Mouse (Mus musculus): ENCODE measurements around the gene Gm11937. TPM values are rescaled to one million over a fixed set of nuclear protein-coding genes. Genes with fewer than 3 reads are reported as not detected.
"Not testable (repeated sequence)": the region's sequence is repeated elsewhere in the genome, so short reads cannot be mapped to it uniquely, and the experiment has no call there.

Gene Gm11937
- polyA plus RNA-seq, 1 experiment from 2014 or later = not detected

GRCm38 (mm10) chr11:99637086-99637485 is 27.1 kb upstream of the Gm11937 start:
- H3K4me3 ChIP-seq (ENCODE audit: low read depth, low read length) = no peak overlapping the region
- H3K36me3 ChIP-seq (ENCODE audit: control insufficient read depth, insufficient read depth, low read length) = no peaks in the 10 kb centered on the region
- WGBS = 67% methylated on average over 1 of the region's 1 CpGs
- no peaks in the 10 kb centered on the region for H3K9me3 ChIP-seq (ENCODE audit: control insufficient read depth, low read depth, low read length)
- no peak overlapping the region for H3K4me2 ChIP-seq (replicated peaks; ENCODE audit: low read depth, low read length)
- no peaks in the 10 kb centered on the region for H3K27me3 ChIP-seq (ENCODE audit: control insufficient read depth, insufficient read depth, low read length)
- H3K27ac ChIP-seq (ENCODE audit: low read length) = no peak overlapping the region
- ATAC-seq (ENCODE audit: insufficient number of reproducible peaks, insufficient read depth, low FRiP score, low read depth) = no peak
- H3K9ac ChIP-seq (replicated peaks; ENCODE audit: low read depth, low read length) = no peak overlapping the region
- H3K4me1 ChIP-seq (ENCODE audit: control insufficient read depth, insufficient read depth, low read length) = no peaks in the 10 kb centered on the region

DNA sequence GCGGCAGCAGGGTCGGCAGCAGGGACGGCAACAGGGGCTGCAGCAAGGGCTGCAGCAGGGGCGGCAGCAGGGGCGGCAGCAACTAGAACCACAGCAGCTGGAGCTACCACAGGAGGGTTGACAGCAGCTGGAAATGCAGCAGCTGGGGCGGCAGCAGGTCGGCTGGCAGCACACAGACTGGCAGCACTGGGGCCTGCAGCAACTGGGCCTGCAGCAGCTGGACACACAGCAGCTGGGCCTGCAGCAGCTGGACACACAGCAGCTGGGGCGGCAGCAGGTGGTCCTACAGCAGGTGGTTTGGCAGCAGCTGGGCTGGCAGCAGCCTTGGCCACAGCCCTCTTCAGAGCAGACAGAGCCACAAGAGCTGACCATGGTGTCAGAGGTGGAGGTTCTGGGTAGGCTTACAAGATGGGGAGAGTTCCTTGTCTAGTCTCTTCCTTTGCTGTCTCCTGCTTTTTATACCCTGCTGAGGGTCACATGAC is 24.7 kb upstream of the Gm11937 start, which contains the start of gene Krtap4-2:
Gene Krtap4-2 (minus strand): TSS at position 432 of the 482 bp plus-strand sequence.
- Histone ChIP-seq H3K27me3 (ENCODE audit: control insufficient read depth, insufficient read depth, low read length) (no peaks in the 10 kb centered on the region), H3K9ac (replicated peaks; ENCODE audit: low read depth, low read length) (no peak within 1 kb of the TSS), H3K36me3 (ENCODE audit: control insufficient read depth, insufficient read depth, low read length) (no peaks in the 10 kb centered on the region), H3K4me1 (ENCODE audit: control insufficient read depth, insufficient read depth, low read length) (no peaks in the 10 kb centered on the region), H3K4me2 (replicated peaks; ENCODE audit: low read depth, low read length) (no peak within 1 kb of the TSS), H3K9me3 (ENCODE audit: control insufficient read depth, low read depth, low read length) (no peaks in the 10 kb centered on the region), H3K27ac (ENCODE audit: low read length) (no peak within 1 kb of the TSS), H3K4me3 (ENCODE audit: low read depth, low read length) (no peak within 1 kb of the TSS)
- 30% methylated on average over 8 of the region's 8 CpGs for WGBS
- ATAC-seq (ENCODE audit: insufficient number of reproducible peaks, insufficient read depth, low FRiP score, low read depth) = no peak

DNA sequence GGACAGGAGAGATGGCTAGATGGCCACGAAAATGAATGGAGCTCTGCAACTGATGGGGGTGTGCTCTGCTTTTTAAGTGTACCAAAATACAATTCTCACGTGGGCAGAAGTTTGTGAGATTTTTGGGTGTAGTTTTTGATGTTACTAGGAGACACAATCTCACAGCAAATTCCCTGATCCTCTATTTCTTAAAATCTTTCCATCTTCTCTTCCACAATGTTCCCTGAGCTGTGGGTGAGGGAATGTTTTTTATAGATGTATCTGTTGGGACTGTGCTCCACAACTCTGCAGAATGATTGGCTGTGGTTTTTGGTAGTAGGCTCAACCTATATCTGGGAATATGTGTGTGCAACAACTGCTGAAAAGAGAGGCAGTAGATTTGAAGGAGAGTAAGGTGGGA is 23.3 kb upstream of the Gm11937 start:
- H3K4me3 ChIP-seq (ENCODE audit: low read depth, low read length) = no peak overlapping the region
- no peaks in the 10 kb centered on the region for H3K4me1 ChIP-seq (ENCODE audit: control insufficient read depth, insufficient read depth, low read length)
- no peaks in the 10 kb centered on the region for H3K9me3 ChIP-seq (ENCODE audit: control insufficient read depth, low read depth, low read length)
- 72% methylated on average over 2 of the region's 2 CpGs for WGBS
- no peak overlapping the region for H3K4me2 ChIP-seq (replicated peaks; ENCODE audit: low read depth, low read length)
- no peaks in the 10 kb centered on the region for H3K27me3 ChIP-seq (ENCODE audit: control insufficient read depth, insufficient read depth, low read length)
- H3K9ac ChIP-seq (replicated peaks; ENCODE audit: low read depth, low read length) = no peak overlapping the region
- no peaks in the 10 kb centered on the region for H3K36me3 ChIP-seq (ENCODE audit: control insufficient read depth, insufficient read depth, low read length)
- H3K27ac ChIP-seq (ENCODE audit: low read length) = no peak overlapping the region
- no peak for ATAC-seq (ENCODE audit: insufficient number of reproducible peaks, insufficient read depth, low FRiP score, low read depth)

GRCm38 (mm10) chr11:99630890-99631289 is 20.9 kb upstream of the Gm11937 start:
- Histone ChIP-seq H3K4me1 (ENCODE audit: control insufficient read depth, insufficient read depth, low read length) (no peaks in the 10 kb centered on the region), H3K9ac (replicated peaks; ENCODE audit: low read depth, low read length) (no peak overlapping the region), H3K4me2 (replicated peaks; ENCODE audit: low read depth, low read length) (no peak overlapping the region), H3K27me3 (ENCODE audit: control insufficient read depth, insufficient read depth, low read length) (no peaks in the 10 kb centered on the region), H3K27ac (ENCODE audit: low read length) (no peak overlapping the region), H3K4me3 (ENCODE audit: low read depth, low read length) (no peak overlapping the region), H3K36me3 (ENCODE audit: control insufficient read depth, insufficient read depth, low read length) (no peaks in the 10 kb centered on the region), H3K9me3 (ENCODE audit: control insufficient read depth, low read depth, low read length) (no peaks in the 10 kb centered on the region)
- ATAC-seq (ENCODE audit: insufficient number of reproducible peaks, insufficient read depth, low FRiP score, low read depth) = no peak
- WGBS = 62% methylated on average over 3 of the region's 3 CpGs

- H3K4me3 ChIP-seq (ENCODE audit: low read depth, low read length) = no peak within 1 kb of the TSS
- no peak for ATAC-seq (ENCODE audit: insufficient number of reproducible peaks, insufficient read depth, low FRiP score, low read depth)
- no peaks in the 10 kb centered on the region for H3K36me3 ChIP-seq (ENCODE audit: control insufficient read depth, insufficient read depth, low read length)
- H3K27ac ChIP-seq (ENCODE audit: low read length) = no peak within 1 kb of the TSS
- H3K4me2 ChIP-seq (replicated peaks; ENCODE audit: low read depth, low read length) = no peak within 1 kb of the TSS
- H3K27me3 ChIP-seq (ENCODE audit: control insufficient read depth, insufficient read depth, low read length) = no peaks in the 10 kb centered on the region
- no peaks in the 10 kb centered on the region for H3K9me3 ChIP-seq (ENCODE audit: control insufficient read depth, low read depth, low read length)
- 83% methylated on average over 4 of the region's 4 CpGs for WGBS
- no peak within 1 kb of the TSS for H3K9ac ChIP-seq (replicated peaks; ENCODE audit: low read depth, low read length)
- H3K4me1 ChIP-seq (ENCODE audit: control insufficient read depth, insufficient read depth, low read length) = no peaks in the 10 kb centered on the region
Measured at GRCm38 (mm10) chr11:99628138-99628537, 18.1 kb upstream of the Gm11937 start, which contains the start of gene Krtap4-1. Gene Krtap4-1, minus strand, starts transcription at chr11:99628238.

DNA sequence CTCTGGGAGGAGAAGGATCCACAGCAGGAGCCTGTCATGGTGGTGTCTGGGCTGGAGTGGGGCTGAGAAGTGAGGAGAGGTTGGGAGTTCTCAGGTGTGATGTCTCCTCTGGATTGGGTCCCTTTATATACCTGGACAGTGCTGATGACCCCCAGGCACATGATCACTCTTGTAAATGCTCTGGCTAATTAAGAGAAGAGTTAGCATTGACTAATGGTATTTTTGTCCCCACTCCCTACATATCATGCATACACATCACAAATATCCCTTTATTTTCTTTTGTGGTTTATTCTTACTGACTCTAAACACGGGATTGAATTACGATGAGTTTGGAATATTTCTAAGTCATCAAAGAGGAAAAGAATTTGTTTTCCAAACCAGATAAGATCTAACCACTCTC is 10.3 kb upstream of the Gm11937 start, which contains the start of gene Gm11562:
Gene Gm11562 (minus strand): TSS at position 101 of the 400 bp plus-strand sequence.
- H3K36me3 ChIP-seq (ENCODE audit: control insufficient read depth, insufficient read depth, low read length) = no peaks in the 10 kb centered on the region
- no peak for ATAC-seq (ENCODE audit: insufficient number of reproducible peaks, insufficient read depth, low FRiP score, low read depth)
- H3K27ac ChIP-seq (ENCODE audit: low read length) = no peak within 1 kb of the TSS
- H3K4me2 ChIP-seq (replicated peaks; ENCODE audit: low read depth, low read length) = no peak within 1 kb of the TSS
- no peaks in the 10 kb centered on the region for H3K9me3 ChIP-seq (ENCODE audit: control insufficient read depth, low read depth, low read length)
- no peak within 1 kb of the TSS for H3K9ac ChIP-seq (replicated peaks; ENCODE audit: low read depth, low read length)
- no peaks in the 10 kb centered on the region for H3K27me3 ChIP-seq (ENCODE audit: control insufficient read depth, insufficient read depth, low read length)
- 72% methylated on average over 2 of the region's 2 CpGs for WGBS
- no peak within 1 kb of the TSS for H3K4me3 ChIP-seq (ENCODE audit: low read depth, low read length)
- H3K4me1 ChIP-seq (ENCODE audit: control insufficient read depth, insufficient read depth, low read length) = no peaks in the 10 kb centered on the region

DNA sequence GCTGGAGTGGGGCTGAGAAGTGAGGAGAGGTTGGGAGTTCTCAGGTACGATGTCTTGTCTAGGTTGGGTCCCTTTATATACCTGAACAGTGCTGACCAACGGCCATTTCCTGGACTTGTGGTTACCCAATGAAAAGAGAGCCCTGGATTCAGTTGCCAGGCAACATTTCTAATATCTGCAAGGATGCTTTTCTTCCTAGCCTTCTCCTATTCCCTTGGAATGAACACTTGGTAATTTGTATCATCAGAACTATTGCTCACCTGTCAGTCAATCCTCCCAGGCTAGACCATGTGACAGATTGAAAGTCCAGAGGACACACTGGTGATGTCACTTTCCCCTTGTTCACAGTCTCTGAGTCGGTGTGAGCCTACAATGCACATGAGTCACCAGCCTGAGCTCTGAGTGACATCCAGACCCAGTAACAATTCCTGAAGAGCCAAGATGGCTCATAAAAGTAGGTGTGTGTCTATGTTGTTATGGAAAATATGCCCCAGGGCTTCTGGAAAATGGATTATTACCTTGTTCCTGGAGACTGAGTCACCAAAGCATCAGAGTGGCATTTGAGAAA is 4.9 kb upstream of the Gm11937 start, which contains the start of gene Krtap2-4:
Gene Krtap2-4 (minus strand): TSS at position 51 of the 568 bp plus-strand sequence.
- H3K36me3 ChIP-seq (ENCODE audit: control insufficient read depth, insufficient read depth, low read length) = no peaks in the 10 kb centered on the region
- H3K9me3 ChIP-seq (ENCODE audit: control insufficient read depth, low read depth, low read length) = no peaks in the 10 kb centered on the region
- no peaks in the 10 kb centered on the region for H3K27me3 ChIP-seq (ENCODE audit: control insufficient read depth, insufficient read depth, low read length)
- WGBS = 66% methylated on average over 3 of the region's 3 CpGs
- H3K27ac ChIP-seq (ENCODE audit: low read length) = no peak within 1 kb of the TSS
- H3K9ac ChIP-seq (replicated peaks; ENCODE audit: low read depth, low read length) = no peak within 1 kb of the TSS
- no peak within 1 kb of the TSS for H3K4me2 ChIP-seq (replicated peaks; ENCODE audit: low read depth, low read length)
- no peak for ATAC-seq (ENCODE audit: insufficient number of reproducible peaks, insufficient read depth, low FRiP score, low read depth)
- H3K4me1 ChIP-seq (ENCODE audit: control insufficient read depth, insufficient read depth, low read length) = no peaks in the 10 kb centered on the region
- no peak within 1 kb of the TSS for H3K4me3 ChIP-seq (ENCODE audit: low read depth, low read length)

DNA sequence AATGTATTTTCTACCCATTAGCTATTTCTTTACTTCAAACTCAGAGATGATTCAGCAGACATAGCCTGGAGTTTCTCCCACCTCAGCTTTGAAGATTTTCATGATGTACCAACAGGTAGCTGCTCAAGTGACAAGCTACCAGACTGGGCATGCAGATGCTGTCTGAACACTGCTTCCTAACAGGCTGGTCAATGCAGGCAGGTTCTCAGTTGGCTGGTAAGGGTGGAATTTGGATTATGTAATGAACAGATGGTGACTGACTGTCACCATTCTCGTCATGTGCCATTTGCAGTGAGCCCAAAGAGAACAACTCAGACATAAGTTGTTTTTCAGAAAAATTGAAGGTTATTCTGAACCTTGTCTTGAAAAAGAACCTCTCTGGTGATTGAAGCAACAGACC is 863 bp downstream of the Gm11937 start:
- no peak overlapping the region for H3K4me2 ChIP-seq (replicated peaks; ENCODE audit: low read depth, low read length)

GRCm38 (mm10) chr11:99603208-99603607 is 6.8 kb downstream of the Gm11937 start, which contains the start of gene Gm11938:
Gene Gm11938, minus strand, starts transcription at chr11:99603308.
- 50% methylated on average over 1 of the region's 1 CpGs for WGBS
- H3K27ac ChIP-seq (ENCODE audit: low read length); H3K9me3 ChIP-seq (ENCODE audit: control insufficient read depth, low read depth, low read length); H3K4me1 ChIP-seq (ENCODE audit: control insufficient read depth, insufficient read depth, low read length); H3K36me3 ChIP-seq (ENCODE audit: control insufficient read depth, insufficient read depth, low read length); H3K4me3 ChIP-seq (ENCODE audit: low read depth, low read length); H3K9ac ChIP-seq (replicated peaks; ENCODE audit: low read depth, low read length); H3K4me2 ChIP-seq (replicated peaks; ENCODE audit: low read depth, low read length); ATAC-seq (ENCODE audit: insufficient number of reproducible peaks, insufficient read depth, low FRiP score, low read depth); H3K27me3 ChIP-seq (ENCODE audit: control insufficient read depth, insufficient read depth, low read length): not testable (repeated sequence)

More for the DNA sequence above, 863 bp downstream of the Gm11937 start:
- no peak overlapping the region for H3K4me3 ChIP-seq (ENCODE audit: low read depth, low read length)
- no peak for ATAC-seq (ENCODE audit: insufficient number of reproducible peaks, insufficient read depth, low FRiP score, low read depth)
- H3K27me3 ChIP-seq (ENCODE audit: control insufficient read depth, insufficient read depth, low read length) = no peaks in the 10 kb centered on the region
- no peaks in the 10 kb centered on the region for H3K9me3 ChIP-seq (ENCODE audit: control insufficient read depth, low read depth, low read length)
- H3K4me1 ChIP-seq (ENCODE audit: control insufficient read depth, insufficient read depth, low read length) = no peaks in the 10 kb centered on the region
- H3K9ac ChIP-seq (replicated peaks; ENCODE audit: low read depth, low read length) = no peak overlapping the region
- no peak overlapping the region for H3K27ac ChIP-seq (ENCODE audit: low read length)
- H3K36me3 ChIP-seq (ENCODE audit: control insufficient read depth, insufficient read depth, low read length) = no peaks in the 10 kb centered on the region
- 70% methylated on average over 1 of the region's 1 CpGs for WGBS

Data from stomach, embryonic 14.5 days (tissue).